Mouse (Mus musculus) kidney, postnatal 0 days (tissue): ENCODE measurements around the gene Crtac1. TPM values are rescaled to one million over a fixed set of nuclear protein-coding genes. Genes with fewer than 3 reads are reported as not detected.

Experiments used
- ATAC-seq: fragments of 200-750 bp; cut with Nextera tagmentation; replicated peaks from 2 replicates; pipeline ENCODE4 v1.8.0; 2017; ENCODE audit warnings: low read depth, moderate number of reproducible peaks, moderate TSS enrichment, moderate library complexity; ENCODE audit not compliant: low FRiP score
- DNase-seq: peaks from one replicate; pipeline ENCODE4 v3.0.0-alpha.2; 2016; ENCODE audit warnings: low spot score
- H3K27ac ChIP-seq: fragments of 300-500 bp; sonication (generic); 2 replicates; pipeline ENCODE4 v1.5.1; 2014; ENCODE audit warnings: mild to moderate bottlenecking
- H3K27me3 ChIP-seq: fragments of 300-500 bp; sonication (generic); 2 replicates; pipeline ENCODE4 v1.6.1; 2014; ENCODE audit warnings: low read length, mixed read lengths; ENCODE audit not compliant: insufficient read depth
- H3K36me3 ChIP-seq: fragments of 300-500 bp; sonication (generic); 2 replicates; pipeline ENCODE4 v1.6.1; 2014; ENCODE audit warnings: low read length, mixed read lengths; ENCODE audit not compliant: insufficient read depth
- H3K4me1 ChIP-seq: fragments of 300-500 bp; sonication (generic); replicated peaks from 2 replicates; pipeline ENCODE4 v1.6.1; 2014; ENCODE audit warnings: antibody characterized with exemption, low read length, mixed read lengths; ENCODE audit not compliant: insufficient read depth
- H3K4me2 ChIP-seq: fragments of 300-500 bp; sonication (generic); 2 replicates; pipeline ENCODE4 v1.6.1; 2014; ENCODE audit warnings: mild to moderate bottlenecking, low read length, moderate library complexity, mixed read lengths
- H3K4me3 ChIP-seq: fragments of 300-500 bp; sonication (generic); replicated peaks from 2 replicates; pipeline ENCODE4 v1.5.1; 2014; ENCODE audit warnings: low read depth, low read length
- H3K9ac ChIP-seq: fragments of 300-500 bp; sonication (generic); 2 replicates; pipeline ENCODE4 v1.6.1; 2014; ENCODE audit warnings: low read depth, low read length
- H3K9me3 ChIP-seq: fragments of 300-500 bp; sonication (generic); replicated peaks from 2 replicates; pipeline ENCODE4 v1.6.1; 2016; ENCODE audit warnings: low read length, inconsistent platforms, mixed read lengths
- CTCF ChIP-seq: IDR thresholded peaks from 2 replicates; pipeline ENCODE4 v1.5.1; 2016; ENCODE audit warnings: antibody characterized with exemption, low read depth, mild to moderate bottlenecking, moderate library complexity
- WGBS: fragments of 180-500 bp; shearing (Covaris S2); extraction: QIAGEN DNeasy Blood & Tissue Kit; methylation state at CpG from one replicate; pipeline ENCODE4 v1.1.7; 2014; 5-methylcytosine and 5-hydroxymethylcytosine counted together
- polyA plus RNA-seq: library from polyadenylated mRNA; unstranded; fragments of >200 nt; fragmentation: Nextera tagmentation; extraction: Ambion mirVana; gene quantifications from 2 replicates; pipeline ENCODE4 v1.2.1, GENCODE M21; 2015

Gene Crtac1
- polyA plus RNA-seq, 1 experiment from 2014 or later, result 2.6 TPM

DNA sequence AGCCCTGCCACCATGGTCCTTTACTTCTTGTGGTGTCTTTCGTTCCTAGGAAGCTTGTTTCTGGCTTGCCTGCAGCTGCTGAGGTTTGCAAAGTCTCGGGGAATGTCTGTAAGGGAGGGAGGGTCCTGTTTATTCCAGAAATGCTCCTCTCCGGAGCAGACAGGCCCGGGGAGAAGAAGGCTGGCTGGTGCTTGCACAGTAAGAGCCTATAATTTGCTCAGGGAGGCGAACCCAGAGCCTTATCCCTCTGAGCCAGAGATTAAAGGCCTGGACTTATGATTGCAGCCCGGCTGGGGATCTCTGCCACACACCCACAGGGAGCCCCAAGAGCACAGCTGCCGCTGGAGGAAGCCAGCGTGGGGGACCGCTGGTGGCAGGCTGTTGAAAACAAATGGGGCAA, 29.8 kb upstream of the Crtac1 start:
- no peak for TF ChIP-seq CTCF
- H3K27ac ChIP-seq, result no peak overlapping the region
- 34% methylated on average over 9 of the region's 9 CpGs for WGBS
- no peaks in the 10 kb centered on the region for H3K36me3 ChIP-seq
- no peak overlapping the region for H3K4me3 ChIP-seq
- no peak for ATAC-seq
- no peaks in the 10 kb centered on the region for H3K27me3 ChIP-seq
- DNase-seq, result no peak
- H3K9me3 ChIP-seq, result no peaks in the 10 kb centered on the region
- no peak overlapping the region for H3K9ac ChIP-seq
- no peaks in the 10 kb centered on the region for H3K4me1 ChIP-seq
- H3K4me2 ChIP-seq, result no peak overlapping the region

GRCm38 (mm10) chr19:42459512-42459911, 27.9 kb upstream of the Crtac1 start:
- no peaks in the 10 kb centered on the region for H3K4me1 ChIP-seq
- WGBS, result 87% methylated on average over 8 of the region's 8 CpGs
- ATAC-seq (no peak), DNase-seq (no peak)
- H3K9ac ChIP-seq, result no peak overlapping the region
- H3K36me3 ChIP-seq, result no peaks in the 10 kb centered on the region
- no peak overlapping the region for H3K4me2 ChIP-seq
- H3K4me3 ChIP-seq, result no peak overlapping the region
- no peaks in the 10 kb centered on the region for H3K27me3 ChIP-seq
- no peak for TF ChIP-seq CTCF
- H3K9me3 ChIP-seq, result no peaks in the 10 kb centered on the region
- H3K27ac ChIP-seq, result no peak overlapping the region

DNA sequence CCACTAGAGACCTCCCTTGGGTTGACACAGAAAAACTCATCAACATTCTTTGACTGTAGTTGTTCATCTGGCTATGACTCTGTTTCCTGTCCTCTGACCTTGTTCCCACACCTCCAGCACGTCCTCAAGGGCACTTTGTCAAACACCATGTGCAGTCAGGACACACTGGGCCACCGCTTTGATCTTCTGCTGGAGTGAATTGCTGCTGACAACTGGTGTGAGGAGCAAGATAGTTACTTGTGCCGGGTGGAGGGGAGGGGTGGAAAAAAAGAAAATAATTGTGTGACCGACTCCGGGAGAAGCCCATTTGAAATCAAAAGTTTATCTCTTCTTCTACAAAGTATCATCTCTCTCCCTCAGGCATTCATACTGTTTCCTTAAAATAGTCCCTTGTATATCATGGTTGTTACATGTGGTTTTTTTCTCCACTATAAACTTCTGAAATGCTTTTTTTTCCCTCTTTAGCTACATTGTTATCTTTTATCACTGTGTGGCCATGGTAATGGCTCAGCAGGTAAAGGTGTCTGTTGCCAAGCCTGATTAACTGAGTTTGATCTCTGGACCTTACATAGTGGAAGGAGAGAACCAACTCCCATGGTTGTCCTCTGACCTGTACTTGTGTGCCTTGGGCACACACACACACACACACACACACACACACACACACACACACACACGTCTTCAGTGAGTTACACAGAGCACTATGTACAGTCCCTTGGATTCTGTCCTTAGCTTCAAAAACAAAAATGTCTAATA, 23.1 kb upstream of the Crtac1 start:
- H3K4me3 ChIP-seq, result no peak overlapping the region
- no peaks in the 10 kb centered on the region for H3K27me3 ChIP-seq
- no peak overlapping the region for H3K27ac ChIP-seq
- no peaks in the 10 kb centered on the region for H3K36me3 ChIP-seq
- ATAC-seq (peak; percentile 30), DNase-seq (no peak)
- no peak overlapping the region for H3K9ac ChIP-seq
- TF ChIP-seq CTCF, result no peak
- no peak overlapping the region for H3K4me2 ChIP-seq
- no peaks in the 10 kb centered on the region for H3K4me1 ChIP-seq
- H3K9me3 ChIP-seq, result no peaks in the 10 kb centered on the region
- 34% methylated on average over 6 of the region's 6 CpGs for whole genome bisulfite sequencing

- H3K9ac ChIP-seq, result no peak overlapping the region
- DNase-seq (no peak), ATAC-seq (peak; percentile 31; the same call in 1 of the 2 replicates)
- no peaks in the 10 kb centered on the region for H3K27me3 ChIP-seq
- H3K36me3 ChIP-seq, result no peaks in the 10 kb centered on the region
- TF ChIP-seq CTCF, result no peak
- no peaks in the 10 kb centered on the region for H3K4me1 ChIP-seq
- no peaks in the 10 kb centered on the region for H3K9me3 ChIP-seq
- no peak overlapping the region for H3K4me2 ChIP-seq
- no peak overlapping the region for H3K4me3 ChIP-seq
- no peak overlapping the region for H3K27ac ChIP-seq
- 69% methylated on average over 9 of the region's 9 CpGs for WGBS
These were observed 22.4 kb upstream of the Crtac1 start for GRCm38 (mm10) chr19:42454006-42454405.

- H3K4me2 ChIP-seq, result no peak overlapping the region
- no peak for TF ChIP-seq CTCF
These were observed 21.0 kb upstream of the Crtac1 start for GRCm38 (mm10) chr19:42452539-42452938.

GRCm38 (mm10) chr19:42448539-42448938, 17.0 kb upstream of the Crtac1 start:
- no peak for DNase-seq
- no peaks in the 10 kb centered on the region for H3K4me1 ChIP-seq
- H3K9ac ChIP-seq, result no peak overlapping the region
- H3K9me3 ChIP-seq, result no peaks in the 10 kb centered on the region
- 90% methylated on average over 10 of the region's 10 CpGs for WGBS
- no peak overlapping the region for H3K4me3 ChIP-seq
- ATAC-seq, result no peak
- no peak for TF ChIP-seq CTCF
- no peak overlapping the region for H3K4me2 ChIP-seq
- no peaks in the 10 kb centered on the region for H3K36me3 ChIP-seq
- H3K27ac ChIP-seq, result no peak overlapping the region
- H3K27me3 ChIP-seq, result no peaks in the 10 kb centered on the region

More at GRCm38 (mm10) chr19:42452539-42452938, 21.0 kb upstream of the Crtac1 start:
- H3K27ac ChIP-seq, result no peak overlapping the region
- no peaks in the 10 kb centered on the region for H3K27me3 ChIP-seq
- no peaks in the 10 kb centered on the region for H3K4me1 ChIP-seq
- DNase-seq (peak; percentile 20), ATAC-seq (peak; percentile 65; the same call in 1 of the 2 replicates)
- no peaks in the 10 kb centered on the region for H3K9me3 ChIP-seq
- no peaks in the 10 kb centered on the region for H3K36me3 ChIP-seq
- H3K4me3 ChIP-seq, result no peak overlapping the region
- H3K9ac ChIP-seq, result no peak overlapping the region
- 60% methylated on average over 7 of the region's 7 CpGs for WGBS
